Mouse (Mus musculus) heart, postnatal 0 days (tissue): Measurements from ENCODE around the gene Hdac4.

Experiments
- CTCF ChIP-seq: IDR thresholded peaks from 2 replicates; pipeline ENCODE4 v1.5.1; 2016; ENCODE audit warnings: antibody characterized with exemption, control low read depth, low read depth
- EP300 ChIP-seq: IDR thresholded peaks from 2 replicates; pipeline ENCODE4 v1.6.1; 2016; ENCODE audit warnings: antibody characterized with exemption, low read depth

GRCm38 (mm10) chr1:91981381-91981780, 214.1 kb downstream of the Hdac4 start:
- peak; percentile 37 for TF ChIP-seq CTCF
- no peak for TF ChIP-seq EP300
